Comparison of ENCODE assay signal across 10 mouse cellular contexts in the genomic region with DNA sequence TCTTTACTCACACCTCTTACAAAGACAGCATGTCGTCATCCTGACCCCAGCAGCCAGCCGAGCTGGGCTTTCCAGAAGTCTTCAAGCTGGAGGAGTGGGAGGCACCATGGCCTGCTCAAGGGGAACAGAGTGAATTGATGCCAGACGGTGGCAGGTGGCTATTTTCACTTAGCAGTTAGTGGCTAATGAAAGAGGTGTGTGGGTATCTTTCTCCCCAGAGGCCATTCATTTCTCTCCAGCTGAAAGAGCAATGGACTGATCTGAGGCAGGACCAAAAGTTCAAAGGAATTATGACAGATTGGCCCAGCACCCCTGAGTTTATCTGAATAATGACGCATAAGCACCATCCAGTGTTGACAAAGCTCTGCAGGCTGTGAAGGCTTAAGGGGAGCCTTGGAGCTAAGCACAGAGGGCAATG.
A peak's percentile ranks its signal among the peaks of the same experiment; 100 is the strongest.
DNase-seq lines count a peak whose midpoint lies in the region; ATAC-seq and TF ChIP-seq lines count a peak whose summit lies in the region.
"Had no signal": no experiment of that assay in that cellular context is flagged by ENCODE, and none has a peak within 500 bp of the region (broad histone marks: within the 10 kb centered on the region; RNA-seq: fewer than 3 reads in every experiment).

No protein-coding gene starts in this region.

- peaks cover 23% of the 10 kb centered on the region for H3K4me1 ChIP-seq in kidney, embryonic 15.5 days
- H3K4me1 ChIP-seq in forebrain, embryonic 14.5 days (ENCODE audit: control insufficient read depth, insufficient read depth, low read length): peaks cover 13% of the 10 kb centered on the region
- 0 out of 2 replicates have a peak, but pooled peaks cover 5% of the 10 kb centered on the region for H3K4me1 ChIP-seq in lung, postnatal 0 days (ENCODE audit: insufficient read depth, low read depth, low read length)

- H3K9me3 ChIP-seq in kidney, embryonic 15.5 days (replicated peaks): no peaks in the 10 kb centered on the region
- H3K9me3 ChIP-seq in forebrain, embryonic 14.5 days (replicated peaks; ENCODE audit: control insufficient read depth, low read length): no peaks in the 10 kb centered on the region
- H3K9me3 ChIP-seq in lung, postnatal 0 days (ENCODE audit: low read length): no peaks in the 10 kb centered on the region

- H3K9ac ChIP-seq in kidney, embryonic 15.5 days: no peak overlapping the region
- H3K9ac ChIP-seq in forebrain, embryonic 14.5 days (ENCODE audit: low read length): no peak overlapping the region
- H3K9ac ChIP-seq in lung, postnatal 0 days (replicated peaks; ENCODE audit: low read depth): no peak overlapping the region

- no peak overlapping the region for H3K4me2 ChIP-seq in kidney, embryonic 15.5 days
- no peak overlapping the region for H3K4me2 ChIP-seq in forebrain, embryonic 14.5 days (ENCODE audit: low read length)
- H3K4me2 ChIP-seq in lung, postnatal 0 days (replicated peaks; ENCODE audit: low read depth, low read length): no peak overlapping the region

- H3K27me3 ChIP-seq in kidney, embryonic 15.5 days: no peaks in the 10 kb centered on the region
- no peaks in the 10 kb centered on the region for H3K27me3 ChIP-seq in forebrain, embryonic 14.5 days (replicated peaks; ENCODE audit: control insufficient read depth, insufficient read depth, low read length)
- no peaks in the 10 kb centered on the region for H3K27me3 ChIP-seq in lung, postnatal 0 days (replicated peaks; ENCODE audit: insufficient read depth, low read length)

- ATAC-seq in kidney, embryonic 15.5 days (replicated peaks; ENCODE audit: low FRiP score): peak; percentile 84
- peak; percentile 65 for ATAC-seq in forebrain, embryonic 14.5 days
- ATAC-seq in lung, postnatal 0 days: peak; percentile 85

- TF ChIP-seq CTCF in lung, postnatal 0 days (IDR thresholded peaks at IDR 0.05): no peak

- DNase-seq in embryo, embryonic 10 days (ENCODE audit: low spot score): peak; percentile 55
- no peak for DNase-seq in embryo, embryonic 9.5 days (ENCODE audit: extremely low spot score)
- DNase-seq in kidney, postnatal 14 days: no peak
- peak; percentile 66 for DNase-seq in forebrain, embryonic 14.5 days (ENCODE audit: low spot score)
- peak; percentile 77 for DNase-seq in lung, postnatal 0 days (ENCODE audit: low spot score)
- DNase-seq in adrenal gland, postnatal 14 days: no peak
- DNase-seq in right cerebral cortex, postnatal 4 days: no peak
- DNase-seq: liver; thymus, adult 2 months had no signal

- WGBS in kidney, embryonic 15.5 days: 20% methylated on average over 4 of the region's 4 CpGs
- 29% methylated on average over 4 of the region's 4 CpGs for WGBS in forebrain, embryonic 14.5 days
- WGBS in lung, postnatal 0 days: 30% methylated on average over 4 of the region's 4 CpGs

- TF ChIP-seq EP300 in lung, postnatal 0 days (IDR thresholded peaks at IDR 0.05): peak; percentile 57

- peak overlapping the region; percentile 18; the same call in 1 of the 2 replicates for H3K27ac ChIP-seq in kidney, embryonic 15.5 days
- no peak overlapping the region for H3K27ac ChIP-seq in forebrain, embryonic 14.5 days (ENCODE audit: low read depth, low read length)
- H3K27ac ChIP-seq in lung, postnatal 0 days (ENCODE audit: low read length): no peak overlapping the region

- H3K4me3 ChIP-seq in kidney, embryonic 15.5 days (replicated peaks): no peak overlapping the region
- H3K4me3 ChIP-seq in forebrain, embryonic 14.5 days (ENCODE audit: low read depth, low read length): no peak overlapping the region
- no peak overlapping the region for H3K4me3 ChIP-seq in lung, postnatal 0 days (ENCODE audit: low read depth, low read length)

- no peaks in the 10 kb centered on the region for H3K36me3 ChIP-seq in kidney, embryonic 15.5 days
- H3K36me3 ChIP-seq in forebrain, embryonic 14.5 days (ENCODE audit: control insufficient read depth, insufficient read depth, low read length): no peaks in the 10 kb centered on the region
- H3K36me3 ChIP-seq in lung, postnatal 0 days (ENCODE audit: insufficient read depth, low read length): no peaks in the 10 kb centered on the region

Comparison
In these comparisons a context has a peak if more than half of its experiments do, and no peak if none do; other contexts are left out.
1. DNase-seq: peak in embryo, embryonic 10 days (single experiment), forebrain, embryonic 14.5 days (single experiment) and lung, postnatal 0 days (single experiment); none in embryo, embryonic 9.5 days (single experiment), kidney, postnatal 14 days (single experiment), adrenal gland, postnatal 14 days (single experiment) and right cerebral cortex, postnatal 4 days (single experiment).
2. Peak in every context shown above with its lines, with median percentiles within 50 percentile points of each other: ATAC-seq.